Mouse (Mus musculus): ENCODE data around the gene Tert. TPM values are rescaled to one million over a fixed set of nuclear protein-coding genes. Genes with fewer than 3 reads are reported as not detected.
A peak's percentile ranks its signal among the peaks of the same experiment; 100 is the strongest.

Tert gene
- total and polyA plus RNA-seq, 2 experiments: 7.0 to 13.1 TPM

DNA sequence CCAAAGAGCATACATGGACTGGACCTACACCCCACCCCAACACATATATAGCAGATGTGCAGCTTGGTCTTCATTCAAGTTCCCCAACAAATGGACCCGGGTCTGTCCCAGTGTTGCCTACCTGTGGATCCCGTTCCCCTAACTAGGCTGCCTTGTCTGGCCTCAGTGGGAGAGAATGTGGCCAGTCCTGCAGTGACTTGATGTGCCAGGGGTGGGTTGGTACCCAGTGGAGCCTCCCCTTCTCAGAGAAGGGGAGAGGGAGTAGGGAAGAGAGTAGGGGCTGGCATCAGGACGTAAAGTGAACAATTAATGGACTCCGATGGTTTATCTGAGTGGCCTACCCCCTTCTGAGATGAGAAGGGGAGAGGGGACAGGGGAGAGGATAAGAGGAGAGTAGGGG lies 23.7 kb upstream of the Tert start:
- Histone ChIP-seq H3K27me3 (ENCODE audit: control insufficient read depth, insufficient read depth, low read length) (no peaks in the 10 kb centered on the region), H3K36me3 (ENCODE audit: control insufficient read depth, insufficient read depth, low read length) (peaks cover 18% of the 10 kb centered on the region; the same call in 1 of the 2 replicates), H3K79me2 (ENCODE audit: control insufficient read depth, insufficient read depth, low read length) (peaks cover 7% of the 10 kb centered on the region; the same call in 1 of the 2 replicates), H3K9ac (ENCODE audit: low read depth, low read length) (0 out of 2 replicates have a peak overlapping the region, but pooled peaks have one; percentile 6), H3K4me3 (ENCODE audit: insufficient read depth, low read depth, low read length) (peak overlapping the region; percentile 93), H3K4me1 (ENCODE audit: control insufficient read depth, insufficient read depth, low read length) (peaks cover 8% of the 10 kb centered on the region), H3K27ac (replicated peaks; ENCODE audit: insufficient read depth, low read depth, low read length) (no peak overlapping the region)
- whole genome bisulfite sequencing: 57% methylated on average over 4 of the region's 4 CpGs
- DNase-seq (ENCODE audit: extremely low read depth, low read depth, low spot score): no peak
- TF ChIP-seq POLR2A (IDR thresholded peaks at IDR 0.05; ENCODE audit: extremely low read depth, insufficient read depth, low read length): no peak
- no peak for TF ChIP-seq CTCF (IDR thresholded peaks at IDR 0.05; ENCODE audit: low read depth, low read length)

DNA sequence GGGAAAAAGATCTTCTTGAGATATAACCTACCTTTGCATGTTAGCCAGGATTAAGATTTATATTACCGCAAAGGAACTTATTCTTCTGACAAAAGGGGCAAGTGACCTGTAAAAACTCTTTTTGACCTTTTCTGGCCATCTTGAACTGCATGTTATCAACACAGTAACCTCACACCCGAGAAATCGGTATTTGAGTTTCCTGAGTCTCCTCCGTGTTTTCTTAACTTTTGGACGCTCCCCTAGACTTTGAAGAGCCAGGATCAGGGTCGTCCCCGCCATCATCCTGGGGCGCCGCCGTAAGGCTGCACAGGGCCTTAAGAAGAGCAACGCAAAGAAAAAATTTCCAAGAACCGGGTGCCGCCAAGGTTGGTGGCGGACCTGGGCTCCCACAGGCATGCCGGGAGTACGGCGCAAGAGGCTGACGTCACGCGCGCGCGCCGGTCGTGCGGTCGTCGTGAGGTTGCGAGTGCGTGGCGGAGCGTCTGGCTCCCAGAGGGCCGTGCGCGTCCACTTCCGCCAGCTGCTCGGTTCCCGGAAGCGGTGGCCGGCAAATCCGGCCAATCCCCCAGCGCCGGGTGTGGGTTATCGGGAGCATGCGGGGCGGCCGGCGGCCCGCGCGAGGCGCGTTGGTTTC lies 23.1 kb upstream of the Tert start, which contains the start of gene Clptm1l:
Gene Clptm1l, plus strand, starts transcription at position 485 of the 634 bp plus-strand sequence.
- peaks cover 8% of the 10 kb centered on the region for H3K4me1 ChIP-seq (ENCODE audit: control insufficient read depth, insufficient read depth, low read length)
- DNase-seq (ENCODE audit: extremely low read depth, low read depth, low spot score): peak; percentile 81
- TF ChIP-seq POLR2A (IDR thresholded peaks at IDR 0.05; ENCODE audit: extremely low read depth, insufficient read depth, low read length) (peak; percentile 58; the same call in 1 of the 2 replicates), CTCF (IDR thresholded peaks at IDR 0.05; ENCODE audit: low read depth, low read length) (no peak)
- H3K27ac ChIP-seq (replicated peaks; ENCODE audit: insufficient read depth, low read depth, low read length): peak within 1 kb of the TSS; percentile 80
- H3K4me3 ChIP-seq (ENCODE audit: insufficient read depth, low read depth, low read length): peak within 1 kb of the TSS; percentile 93
- H3K36me3 ChIP-seq (ENCODE audit: control insufficient read depth, insufficient read depth, low read length): peaks cover 23% of the 10 kb centered on the region; the same call in 1 of the 2 replicates
- no peaks in the 10 kb centered on the region for H3K27me3 ChIP-seq (ENCODE audit: control insufficient read depth, insufficient read depth, low read length)
- peaks cover 7% of the 10 kb centered on the region; the same call in 1 of the 2 replicates for H3K79me2 ChIP-seq (ENCODE audit: control insufficient read depth, insufficient read depth, low read length)
- under 1% methylated on average over 36 of the region's 53 CpGs for WGBS
- H3K9ac ChIP-seq (ENCODE audit: low read depth, low read length): peak within 1 kb of the TSS; percentile 92

DNA sequence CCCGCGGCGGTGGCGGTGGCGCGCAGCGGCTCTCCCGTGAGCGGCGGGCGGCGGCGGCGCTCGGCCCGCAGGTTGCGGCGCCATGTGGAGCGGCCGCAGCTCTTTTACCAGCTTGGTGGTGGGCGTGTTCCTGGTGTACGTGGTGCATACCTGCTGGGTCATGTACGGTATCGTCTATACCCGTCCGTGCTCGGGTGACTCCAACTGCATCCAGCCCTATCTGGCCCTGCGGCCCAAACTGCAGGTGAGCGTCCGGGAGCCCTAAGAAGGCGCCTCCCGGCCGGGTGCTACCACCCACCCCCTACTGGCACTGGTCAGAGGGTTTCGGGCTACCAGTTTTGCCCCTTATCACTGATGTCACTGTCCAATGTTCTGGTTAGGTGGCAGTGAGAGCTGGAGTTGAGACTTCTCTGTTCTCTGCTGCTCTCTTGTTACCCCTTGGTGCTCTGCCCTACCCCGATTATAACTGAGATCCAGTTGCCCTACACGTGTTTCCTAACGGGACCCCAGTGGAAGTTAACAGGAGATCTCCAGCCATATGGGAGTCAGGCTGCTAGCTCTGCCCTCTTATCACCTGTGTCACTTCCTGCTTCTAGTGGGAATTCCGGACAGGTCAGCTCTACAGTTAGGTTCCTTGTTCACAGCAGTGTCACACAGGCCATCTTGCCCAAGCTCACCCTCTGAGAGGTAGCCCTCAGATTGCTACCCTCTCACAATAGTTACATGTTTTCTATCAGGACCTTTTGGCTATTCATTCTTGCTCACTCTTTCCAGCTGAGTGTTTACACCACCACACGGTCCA lies 22.4 kb upstream of the Tert start:
- Histone ChIP-seq H3K27me3 (ENCODE audit: control insufficient read depth, insufficient read depth, low read length) (no peaks in the 10 kb centered on the region), H3K27ac (replicated peaks; ENCODE audit: insufficient read depth, low read depth, low read length) (peak overlapping the region; percentile 26), H3K79me2 (ENCODE audit: control insufficient read depth, insufficient read depth, low read length) (peaks cover 7% of the 10 kb centered on the region; the same call in 1 of the 2 replicates), H3K4me1 (ENCODE audit: control insufficient read depth, insufficient read depth, low read length) (peaks cover 8% of the 10 kb centered on the region), H3K4me3 (ENCODE audit: insufficient read depth, low read depth, low read length) (peak overlapping the region; percentile 93), H3K36me3 (ENCODE audit: control insufficient read depth, insufficient read depth, low read length) (peaks cover 31% of the 10 kb centered on the region), H3K9ac (ENCODE audit: low read depth, low read length) (peak overlapping the region; percentile 82)
- under 1% methylated on average over 35 of the region's 39 CpGs for WGBS
- peak; percentile 29 for DNase-seq (ENCODE audit: extremely low read depth, low read depth, low spot score)
- no peak for TF ChIP-seq POLR2A (IDR thresholded peaks at IDR 0.05; ENCODE audit: extremely low read depth, insufficient read depth, low read length)
- no peak for TF ChIP-seq CTCF (IDR thresholded peaks at IDR 0.05; ENCODE audit: low read depth, low read length)

DNA sequence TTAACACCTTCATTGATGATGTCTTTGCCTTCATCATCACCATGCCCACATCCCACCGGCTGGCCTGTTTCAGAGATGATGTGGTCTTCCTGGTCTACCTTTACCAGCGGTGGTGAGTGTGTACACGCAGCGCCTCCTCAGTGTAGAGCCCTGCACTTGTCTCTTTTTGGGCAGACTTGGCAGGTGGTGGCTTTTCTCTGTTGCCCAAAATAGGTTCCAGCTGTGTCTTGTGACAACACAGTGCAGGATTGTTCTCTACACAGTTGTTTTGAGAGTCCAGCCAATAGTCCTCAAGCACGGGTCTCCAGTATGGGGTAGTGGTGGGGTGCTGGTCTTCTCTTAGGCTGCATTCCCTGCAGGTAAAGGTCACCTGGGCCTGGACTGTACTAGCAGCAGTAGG lies 8.3 kb upstream of the Tert start:
- Histone ChIP-seq H3K4me3 (ENCODE audit: insufficient read depth, low read depth, low read length) (no peak overlapping the region), H3K36me3 (ENCODE audit: control insufficient read depth, insufficient read depth, low read length) (peaks cover 62% of the 10 kb centered on the region), H3K4me1 (ENCODE audit: control insufficient read depth, insufficient read depth, low read length) (no peaks in the 10 kb centered on the region), H3K9ac (ENCODE audit: low read depth, low read length) (no peak overlapping the region), H3K27ac (replicated peaks; ENCODE audit: insufficient read depth, low read depth, low read length) (no peak overlapping the region), H3K79me2 (ENCODE audit: control insufficient read depth, insufficient read depth, low read length) (no peaks in the 10 kb centered on the region), H3K27me3 (ENCODE audit: control insufficient read depth, insufficient read depth, low read length) (no peaks in the 10 kb centered on the region)
- no peak for DNase-seq (ENCODE audit: extremely low read depth, low read depth, low spot score)
- TF ChIP-seq POLR2A (IDR thresholded peaks at IDR 0.05; ENCODE audit: extremely low read depth, insufficient read depth, low read length) (no peak), CTCF (IDR thresholded peaks at IDR 0.05; ENCODE audit: low read depth, low read length) (no peak)
- WGBS: 91% methylated on average over 5 of the region's 5 CpGs

DNA sequence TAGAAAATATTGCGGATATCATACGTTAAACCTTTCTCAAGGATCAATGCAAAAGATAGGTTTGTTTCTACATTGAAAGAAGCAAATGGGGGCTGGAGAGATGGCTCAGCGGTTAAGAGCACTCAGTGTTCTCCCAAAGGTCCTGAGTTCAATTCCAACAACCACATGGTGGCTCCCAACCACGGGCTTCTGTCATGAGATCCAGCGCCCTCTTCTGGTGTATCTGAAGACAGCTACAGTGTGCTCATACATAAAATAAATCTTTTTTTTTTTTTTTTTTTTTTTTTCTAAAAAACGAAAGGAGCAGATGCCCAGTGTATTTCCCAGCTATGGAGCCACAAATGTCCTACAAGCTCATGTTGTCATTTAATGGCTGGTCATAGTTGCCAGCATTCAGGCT lies 6.1 kb upstream of the Tert start:
- no peak overlapping the region for H3K4me3 ChIP-seq (ENCODE audit: insufficient read depth, low read depth, low read length)
- no peaks in the 10 kb centered on the region for H3K79me2 ChIP-seq (ENCODE audit: control insufficient read depth, insufficient read depth, low read length)
- TF ChIP-seq CTCF (IDR thresholded peaks at IDR 0.05; ENCODE audit: low read depth, low read length) (peak; percentile 32; the same call in 1 of the 2 replicates), POLR2A (IDR thresholded peaks at IDR 0.05; ENCODE audit: extremely low read depth, insufficient read depth, low read length) (no peak)
- no peak overlapping the region for H3K27ac ChIP-seq (replicated peaks; ENCODE audit: insufficient read depth, low read depth, low read length)
- H3K27me3 ChIP-seq (ENCODE audit: control insufficient read depth, insufficient read depth, low read length): no peaks in the 10 kb centered on the region
- DNase-seq (ENCODE audit: extremely low read depth, low read depth, low spot score): peak; percentile 35
- no peak overlapping the region for H3K9ac ChIP-seq (ENCODE audit: low read depth, low read length)
- H3K36me3 ChIP-seq (ENCODE audit: control insufficient read depth, insufficient read depth, low read length): peaks cover 48% of the 10 kb centered on the region
- WGBS: 66% methylated on average over 6 of the region's 6 CpGs
- no peaks in the 10 kb centered on the region for H3K4me1 ChIP-seq (ENCODE audit: control insufficient read depth, insufficient read depth, low read length)
